Mouse (Mus musculus) ES-Bruce4 (cell line): ENCODE results near the gene Gjc3. TPM values are rescaled to one million over a fixed set of nuclear protein-coding genes. Genes with fewer than 3 reads are reported as not detected.

Experiments used
- H3K27ac ChIP-seq: 2 replicates; pipeline ENCODE4 v1.5.1; 2012; ENCODE audit warnings: low read length, inconsistent platforms; ENCODE audit not compliant: insufficient read depth
- H3K27me3 ChIP-seq: 2 replicates; pipeline ENCODE4 v1.6.1; 2012; ENCODE audit warnings: mild to moderate bottlenecking, low read length, inconsistent platforms; ENCODE audit not compliant: control insufficient read depth, poor library complexity, insufficient read depth, severe bottlenecking
- H3K36me3 ChIP-seq: 2 replicates; pipeline ENCODE4 v1.6.1; 2012; ENCODE audit warnings: inconsistent platforms, mild to moderate bottlenecking, low read length, moderate library complexity; ENCODE audit not compliant: control insufficient read depth, poor library complexity, insufficient read depth, severe bottlenecking
- H3K4me1 ChIP-seq: one replicate; pipeline ENCODE4 v1.8.1; 2011; ENCODE audit warnings: low read length; ENCODE audit not compliant: control insufficient read depth, insufficient read depth
- H3K4me3 ChIP-seq: 2 replicates; pipeline ENCODE4 v1.5.1; 2011; ENCODE audit warnings: low read depth, mild to moderate bottlenecking, low read length
- H3K9ac ChIP-seq: 2 replicates; pipeline ENCODE4 v1.6.1; 2012; ENCODE audit warnings: low read depth, mild to moderate bottlenecking, inconsistent platforms; ENCODE audit not compliant: poor library complexity, severe bottlenecking
- H3K9me3 ChIP-seq: replicated peaks from 2 replicates; pipeline ENCODE4 v1.6.1; 2012; ENCODE audit warnings: mild to moderate bottlenecking, low read length, inconsistent platforms; ENCODE audit not compliant: control insufficient read depth, poor library complexity, insufficient read depth, severe bottlenecking
- CTCF ChIP-seq: IDR thresholded peaks from one replicate; pipeline ENCODE4 v1.8.1; 2011; ENCODE audit warnings: low read depth, low read length
- EP300 ChIP-seq: IDR thresholded peaks from 2 replicates; pipeline ENCODE4 v1.6.1; 2011; ENCODE audit warnings: low read depth, low read length; ENCODE audit not compliant: insufficient read depth
- POLR2A ChIP-seq: IDR thresholded peaks from one replicate; pipeline ENCODE4 v1.8.1; 2011; ENCODE audit warnings: low read length; ENCODE audit not compliant: insufficient read depth
- polyA plus RNA-seq: library from polyadenylated mRNA; stranded (reverse); fragments of >200 nt; gene quantifications from 2 replicates; pipeline ENCODE4 v1.2.4, GENCODE M21; 2011; ENCODE audit warnings: low read depth; ENCODE audit not compliant: missing spikeins, insufficient read depth, insufficient read length

Gene Gjc3
- polyA plus RNA-seq, 1 experiment = not detected

DNA sequence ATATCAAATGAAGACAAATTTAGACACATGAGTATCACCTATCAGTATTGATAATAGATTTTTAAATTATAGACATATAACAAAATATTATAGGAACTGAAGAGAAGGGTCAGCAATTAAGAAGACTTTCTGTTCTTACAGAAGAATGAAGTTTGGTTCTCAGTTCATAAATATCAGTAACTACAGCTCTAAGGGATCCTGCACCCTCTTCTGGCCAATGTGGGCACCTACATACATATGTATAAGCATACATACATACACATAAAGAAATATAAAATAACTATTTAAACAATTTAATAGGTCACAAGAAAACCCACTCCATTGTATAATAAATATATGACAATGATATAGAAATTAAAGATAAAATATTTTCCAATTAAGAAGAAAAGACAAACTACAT is 48.4 kb downstream of the Gjc3 start:
- no peaks in the 10 kb centered on the region for H3K36me3 ChIP-seq
- no peak overlapping the region for H3K4me3 ChIP-seq
- TF ChIP-seq EP300 (no peak), CTCF (no peak), POLR2A (no peak)
- no peaks in the 10 kb centered on the region for H3K4me1 ChIP-seq
- H3K9ac ChIP-seq = no peak overlapping the region
- no peak overlapping the region for H3K27ac ChIP-seq
- no peaks in the 10 kb centered on the region for H3K9me3 ChIP-seq
- no peaks in the 10 kb centered on the region for H3K27me3 ChIP-seq

DNA sequence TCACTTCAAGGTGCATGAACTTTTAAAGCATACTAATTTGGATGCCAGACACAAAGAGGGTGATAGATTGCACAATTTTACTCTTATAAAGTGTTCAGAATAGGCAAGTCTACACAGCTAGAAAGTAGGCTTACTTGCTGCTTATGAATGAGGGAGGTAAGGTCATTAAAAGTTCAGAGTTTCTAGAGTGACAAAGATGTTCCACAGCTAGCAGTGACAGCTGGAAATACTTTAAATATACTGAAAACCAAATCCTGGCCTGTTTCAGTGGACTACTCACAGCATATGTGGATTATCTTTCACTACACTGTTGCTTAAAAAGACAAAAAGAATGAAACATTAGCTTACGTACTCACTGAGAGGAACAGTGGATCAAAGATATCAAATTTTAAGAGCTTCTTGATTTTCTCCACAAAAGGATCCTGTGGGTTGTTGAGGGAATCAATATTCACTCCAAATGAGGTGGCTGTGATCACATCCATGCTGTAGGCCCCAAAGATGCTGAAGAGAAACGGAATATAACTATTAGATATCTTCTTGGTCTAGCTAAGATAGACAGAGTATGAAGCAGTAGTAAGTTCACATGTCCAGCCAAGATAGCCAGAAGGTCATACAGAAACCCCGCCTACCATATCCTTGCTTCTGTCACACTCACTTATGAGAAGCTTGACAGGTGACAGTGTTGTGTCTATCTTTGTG is 53.2 kb downstream of the Gjc3 start:
- no peaks in the 10 kb centered on the region for H3K4me1 ChIP-seq
- no peak overlapping the region for H3K4me3 ChIP-seq
- H3K27ac ChIP-seq = no peak overlapping the region
- H3K36me3 ChIP-seq = no peaks in the 10 kb centered on the region
- H3K27me3 ChIP-seq = no peaks in the 10 kb centered on the region
- TF ChIP-seq EP300 (no peak), CTCF (no peak), POLR2A (no peak)
- H3K9me3 ChIP-seq = no peaks in the 10 kb centered on the region
- no peak overlapping the region for H3K9ac ChIP-seq

Other genes with a start within 250 kb of the Gjc3 start
- gene Nyap1, start 221.5 kb downstream of the Gjc3 start, polyA plus RNA-seq = 12.4 and 13.0 TPM in 2 replicates
- 47.7 and 53.3 TPM in 2 replicates for gene Tsc22d4, start 217.4 kb downstream of the Gjc3 start, polyA plus RNA-seq
- 30.3 and 35.4 TPM in 2 replicates for gene Ppp1r35, start 184.2 kb downstream of the Gjc3 start, polyA plus RNA-seq
- 21.6 and 24.8 TPM in 2 replicates for gene Mepce, start 175.4 kb downstream of the Gjc3 start, polyA plus RNA-seq
- 15.0 and 15.5 TPM in 2 replicates for gene Zcwpw1, start 175.3 kb downstream of the Gjc3 start, polyA plus RNA-seq
- not detected in 2 replicates for gene Pilra, start 126.8 kb downstream of the Gjc3 start, polyA plus RNA-seq
- not detected in 2 replicates for gene Pilrb1, start 105.0 kb downstream of the Gjc3 start, polyA plus RNA-seq
- gene Pilrb2, start 91.3 kb downstream of the Gjc3 start, polyA plus RNA-seq = not detected in 2 replicates
- not detected in 2 replicates for gene Cyp3a13, start 41.5 kb downstream of the Gjc3 start, polyA plus RNA-seq
- gene Azgp1, start 18.4 kb upstream of the Gjc3 start, polyA plus RNA-seq = not detected in 2 replicates
- not detected in 2 replicates for gene Smok3a, start 58.2 kb upstream of the Gjc3 start, polyA plus RNA-seq
- gene Smok3b, start 58.3 kb upstream of the Gjc3 start, polyA plus RNA-seq = not detected in 2 replicates
- not detected in 2 replicates for gene Smok3c, start 90.1 kb upstream of the Gjc3 start, polyA plus RNA-seq
- 15.1 and 15.3 TPM in 2 replicates for gene Zkscan1, start 122.0 kb upstream of the Gjc3 start, polyA plus RNA-seq
- 27.3 and 29.2 TPM in 2 replicates for gene Zscan21, start 153.8 kb upstream of the Gjc3 start, polyA plus RNA-seq
- gene Zfp113, start 192.6 kb upstream of the Gjc3 start, polyA plus RNA-seq = 10.0 and 12.4 TPM in 2 replicates
- gene Cops6, start 198.0 kb upstream of the Gjc3 start, polyA plus RNA-seq = 121 and 122 TPM in 2 replicates
- gene Ap4m1, start 208.9 kb upstream of the Gjc3 start, polyA plus RNA-seq = 11.4 and 14.7 TPM in 2 replicates
- gene Mcm7, start 209.3 kb upstream of the Gjc3 start, polyA plus RNA-seq = 298 and 304 TPM in 2 replicates
- gene Taf6, start 224.4 kb upstream of the Gjc3 start, polyA plus RNA-seq = 51.6 and 55.4 TPM in 2 replicates
- gene Cnpy4, start 224.4 kb upstream of the Gjc3 start, polyA plus RNA-seq = 22.7 and 24.3 TPM in 2 replicates
- 0.68 and 1.4 TPM in 2 replicates for gene Mblac1, start 231.2 kb upstream of the Gjc3 start, polyA plus RNA-seq